Mouse (Mus musculus) neutrophil, adult 65 days (primary cell): ENCODE results near the gene Gsx1. TPM values are rescaled to one million over a fixed set of nuclear protein-coding genes. Genes with fewer than 3 reads are reported as not detected.

ENCODE experiments used
- total RNA-seq: library from RNA; stranded (reverse); gene quantifications from 2 replicates; pipeline ENCODE4 v1.2.4, GENCODE M21; 2023

Gsx1 gene
- not detected in 2 replicates for total RNA-seq

DNA sequence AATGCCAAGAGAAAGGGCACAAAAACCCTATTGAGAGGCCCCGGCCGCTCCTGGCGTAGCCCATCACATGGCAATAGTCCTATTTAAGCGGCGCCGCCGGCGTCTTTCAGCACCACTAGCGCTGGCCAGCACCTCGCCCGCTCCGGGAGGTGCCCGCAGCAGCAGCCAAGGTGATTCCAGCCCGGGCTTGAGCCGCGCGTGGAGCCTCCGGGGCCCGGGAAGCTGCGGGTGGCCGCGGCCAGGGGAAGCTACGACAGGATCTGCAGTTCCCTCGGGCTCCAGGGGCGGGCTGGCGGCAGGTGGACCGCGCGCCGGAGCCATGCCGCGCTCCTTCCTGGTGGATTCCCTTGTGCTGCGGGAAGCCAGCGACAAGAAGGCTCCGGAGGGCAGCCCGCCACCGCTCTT, at the start of gene Gsx1:
Gsx1 (plus strand) TSS at position 126 of the 405 bp plus-strand sequence.

Other genes starting within 250 kb of the Gsx1 start
- 12.3 TPM in 2 replicates for gene Gtf3a, start 240.0 kb upstream of the Gsx1 start, total RNA-seq
- gene Mtif3, start 224.9 kb upstream of the Gsx1 start, total RNA-seq: 7.4 and 8.6 TPM in 2 replicates
- 3.2 and 4.2 TPM in 2 replicates for gene Lnx2, start 112.1 kb upstream of the Gsx1 start, total RNA-seq
- 51.9 and 57.2 TPM in 2 replicates for gene Polr1d, start 111.6 kb upstream of the Gsx1 start, total RNA-seq
- not detected in 2 replicates for gene Pdx1, start 81.3 kb downstream of the Gsx1 start, total RNA-seq
- not detected in 2 replicates for gene Cdx2, start 118.6 kb downstream of the Gsx1 start, total RNA-seq
- gene Urad, start 133.7 kb downstream of the Gsx1 start, total RNA-seq: not detected in 2 replicates
- gene Flt3, start 211.8 kb downstream of the Gsx1 start, total RNA-seq: 3.3 and 3.4 TPM in 2 replicates
- gene Pan3, start 241.5 kb downstream of the Gsx1 start, total RNA-seq: 157 and 196 TPM in 2 replicates